Mouse (Mus musculus) gastrocnemius, postnatal 25 days (tissue): ENCODE results near the gene Nfic. TPM values are rescaled to one million over a fixed set of nuclear protein-coding genes. Genes with fewer than 3 reads are reported as not detected.
A peak's percentile ranks its signal among the peaks of the same experiment; 100 is the strongest.

Experiments
- DNase-seq: peaks from one replicate; pipeline ENCODE4 v3.0.0; 2022
- total RNA-seq, 2 experiments: library from RNA; stranded (reverse); gene quantifications; 1 replicate in 1 of 2; 2 replicates in 1 of 2; pipeline ENCODE4 v1.2.3; 2021

Nfic gene
- total RNA-seq, 2 experiments from 2014 or later = 215 to 268 TPM

DNA sequence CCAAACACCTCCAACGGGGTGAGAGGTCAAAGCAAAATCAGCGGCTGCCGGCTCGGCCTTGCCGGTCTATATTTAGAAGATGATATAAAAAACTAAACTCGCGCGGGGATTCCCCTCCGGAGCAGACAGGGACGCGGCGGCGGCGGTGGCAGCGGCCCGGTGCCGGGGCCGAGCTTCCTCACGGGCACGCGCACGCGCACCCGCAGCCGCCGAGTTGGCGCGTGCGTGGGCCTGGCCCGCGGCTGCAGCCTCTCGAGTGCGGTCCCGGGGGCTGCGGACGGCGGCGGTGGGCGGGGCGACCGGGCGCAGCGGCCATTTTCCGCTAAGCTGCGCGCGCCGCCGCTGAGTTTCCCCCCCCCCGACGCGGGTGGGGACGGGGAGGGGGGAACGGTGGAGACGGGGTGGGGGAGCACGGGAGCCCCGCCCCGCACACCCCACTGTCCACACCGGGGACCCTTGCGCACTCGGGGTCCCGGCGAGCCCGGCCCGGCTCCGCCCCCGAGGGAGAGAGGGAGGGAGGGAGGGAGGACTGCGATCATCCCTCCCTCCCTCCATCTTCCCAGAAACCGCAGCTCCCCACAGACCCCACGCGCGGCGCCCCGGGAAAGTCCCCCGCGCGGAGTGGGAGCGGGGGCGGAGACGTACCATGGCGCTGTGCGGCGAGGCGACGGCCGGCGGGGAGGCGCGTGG is 25.1 kb downstream of the Nfic start:
- DNase-seq = peak; percentile 90

GRCm38 (mm10) chr10:81429605-81430061 is 25.8 kb downstream of the Nfic start:
- DNase-seq = peak; percentile 85

DNA sequence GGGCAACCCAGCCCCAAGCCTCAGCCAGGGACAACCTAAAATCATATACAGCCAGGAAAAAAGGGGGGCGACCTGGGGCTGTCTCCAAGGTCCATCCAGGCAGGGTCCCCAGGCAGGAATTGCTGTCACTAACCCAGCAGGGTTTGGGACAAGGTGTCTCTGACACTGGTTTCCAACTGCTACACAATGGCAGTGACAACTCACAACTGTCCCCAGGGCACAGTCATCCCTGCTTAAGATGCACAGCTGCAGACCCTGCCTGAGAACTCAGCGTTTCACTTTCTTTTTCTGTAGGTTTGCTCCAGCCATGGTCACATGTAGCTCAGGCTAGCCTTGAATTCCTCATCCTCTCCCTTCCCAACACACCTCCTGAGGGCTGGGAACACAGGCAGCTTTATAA is 26.3 kb downstream of the Nfic start:
- DNase-seq = peak; percentile 10

DNA sequence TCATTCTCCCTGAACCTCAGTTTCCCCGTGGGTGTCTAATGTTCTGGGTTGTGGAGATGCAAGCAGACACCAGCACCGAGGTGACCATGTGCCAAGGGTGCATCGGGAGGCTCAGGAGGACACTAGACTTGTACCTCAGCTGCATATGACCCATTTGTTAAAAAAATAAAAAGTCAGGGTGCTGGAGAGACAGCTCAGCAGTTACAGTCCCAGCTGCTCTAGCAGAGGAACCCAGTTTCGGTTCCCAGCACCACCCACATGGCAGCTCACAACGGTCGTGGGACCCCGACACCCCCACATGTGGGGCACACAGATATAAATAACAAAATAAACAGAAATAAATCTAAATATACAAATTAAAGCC is 26.9 kb downstream of the Nfic start:
- DNase-seq = no peak

DNA sequence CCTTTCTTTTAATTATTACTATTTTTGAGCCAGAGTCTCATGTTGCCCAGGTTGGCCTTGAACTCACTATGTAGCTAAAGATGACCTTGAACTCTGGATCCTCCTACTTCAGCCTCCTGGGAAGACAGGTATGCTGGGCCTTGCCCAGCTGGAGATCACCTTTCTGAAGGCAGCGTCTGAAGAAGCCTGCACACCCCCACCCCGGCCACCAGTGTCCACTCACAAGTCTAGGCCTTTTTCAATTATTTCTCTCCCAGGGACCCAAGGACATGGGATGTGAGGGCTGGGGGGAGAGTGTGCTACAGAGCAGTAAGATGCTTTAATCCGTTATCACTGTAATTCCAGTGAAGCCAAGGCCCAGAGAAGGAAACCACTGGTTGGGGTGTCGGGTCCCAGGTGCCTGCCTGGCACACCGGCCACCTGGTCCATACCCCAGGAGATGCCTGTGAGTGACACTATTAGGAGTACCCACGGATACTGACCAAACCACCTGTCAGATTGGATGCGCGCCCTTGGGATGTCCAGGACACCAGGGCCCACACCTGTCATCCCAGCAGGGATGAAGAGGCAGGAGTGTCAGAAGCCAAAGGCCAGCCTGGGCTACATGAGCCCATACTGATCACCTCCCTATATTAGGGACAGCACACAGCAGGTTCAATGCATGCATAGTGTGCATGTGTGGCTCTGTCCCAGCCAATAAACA is 27.5 kb downstream of the Nfic start:
- DNase-seq = no peak

DNA sequence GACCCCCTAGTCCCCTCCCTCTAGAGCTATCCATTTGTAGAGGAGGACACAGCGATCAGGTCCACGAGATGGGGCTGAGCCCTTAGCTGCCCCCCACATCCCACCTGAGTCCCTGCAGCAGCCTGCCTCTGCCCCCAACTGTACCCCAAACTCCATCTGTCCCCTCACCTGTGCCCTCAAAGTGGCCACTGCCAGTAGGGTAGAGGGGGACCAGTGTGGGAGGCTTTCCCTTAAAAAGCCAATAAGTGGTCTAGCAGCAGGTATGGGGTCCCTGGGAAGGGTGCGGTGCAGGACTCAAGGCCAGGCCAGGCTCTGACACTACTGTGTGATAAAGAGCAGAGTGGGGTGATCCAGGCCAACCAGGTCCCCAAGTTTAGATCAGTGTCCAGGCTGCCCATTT is 28.1 kb downstream of the Nfic start:
- DNase-seq = no peak

- DNase-seq = peak; percentile 82
Observed at GRCm38 (mm10) chr10:81426897-81427296, 28.5 kb downstream of the Nfic start.

- peak; percentile 69 for DNase-seq
Observed at GRCm38 (mm10) chr10:81426081-81426671, 29.3 kb downstream of the Nfic start.

DNA sequence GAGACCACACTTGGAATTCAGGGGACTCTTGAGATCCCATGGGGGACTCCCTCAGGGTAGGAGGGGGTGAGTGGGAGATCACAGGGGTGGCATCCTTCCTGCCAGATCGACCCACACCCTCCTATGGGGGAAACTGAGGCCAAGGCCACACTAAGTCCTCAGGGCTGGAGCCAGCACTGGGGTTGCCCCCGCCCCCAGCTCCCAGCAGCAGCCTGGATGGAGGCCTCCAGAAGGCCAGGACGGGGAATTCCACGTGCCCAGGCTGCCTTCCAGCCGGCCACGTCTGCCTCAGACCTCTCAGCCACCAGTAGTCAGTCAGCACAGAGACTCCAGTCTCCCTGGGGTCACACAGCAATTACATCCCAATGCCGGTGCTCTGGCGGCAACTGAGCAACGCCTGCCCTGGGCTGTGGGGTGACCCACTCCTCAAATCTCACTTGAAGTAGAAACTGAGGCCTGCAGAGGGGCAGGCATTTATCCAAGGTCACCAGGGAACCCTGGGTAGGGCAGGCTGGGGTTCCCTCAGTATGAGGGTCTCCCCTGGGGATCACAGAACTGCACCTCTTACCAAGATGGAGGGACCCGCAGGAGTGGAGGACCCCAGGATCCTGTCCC is 30.1 kb downstream of the Nfic start:
- peak; percentile 79 for DNase-seq

DNA sequence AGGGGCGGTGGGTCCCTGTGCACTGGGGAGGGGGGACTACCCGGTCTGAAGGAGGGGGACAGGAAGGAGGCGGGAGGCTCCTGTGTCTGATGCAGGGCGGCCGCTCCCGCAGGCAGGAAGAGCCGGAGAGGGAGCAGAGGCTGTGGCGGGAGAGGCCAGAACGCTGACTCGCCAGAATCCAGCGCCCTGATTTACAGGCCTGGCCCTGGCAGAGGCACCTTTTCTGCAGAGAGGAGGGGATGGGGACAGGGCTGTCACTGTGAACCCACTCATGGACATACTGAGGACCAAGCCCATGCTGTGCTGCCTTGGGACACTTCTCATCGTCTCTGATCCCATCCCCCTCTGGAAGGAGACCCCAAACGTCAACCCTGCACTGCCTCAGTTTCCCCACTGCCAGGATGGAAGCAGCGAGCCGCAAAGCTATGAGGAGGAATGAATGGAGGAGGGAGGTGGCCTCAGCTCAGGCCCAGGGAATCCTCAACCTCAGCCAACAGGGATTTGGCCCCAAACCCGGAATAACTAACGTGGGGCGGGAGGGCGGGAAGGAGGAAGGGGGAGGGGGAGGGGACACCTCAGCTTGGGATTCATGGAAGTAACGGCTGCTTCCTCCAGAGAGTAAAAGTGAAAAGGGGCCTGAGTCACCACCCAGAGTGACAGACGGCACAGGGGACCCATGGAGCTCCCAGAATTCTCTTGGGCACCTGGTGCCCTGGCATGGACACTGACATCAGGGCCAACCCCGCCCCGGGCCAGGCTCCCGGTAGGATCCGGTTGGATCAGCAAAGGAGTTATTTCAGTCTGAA is 31.0 kb downstream of the Nfic start:
- peak; percentile 88 for DNase-seq

- peak; percentile 7 for DNase-seq
Observed at GRCm38 (mm10) chr10:81423476-81424245, 31.8 kb downstream of the Nfic start.

GRCm38 (mm10) chr10:81422661-81423217 is 32.7 kb downstream of the Nfic start:
- DNase-seq = no peak

- peak; percentile 65 for DNase-seq
Observed at GRCm38 (mm10) chr10:81422191-81422590, 33.2 kb downstream of the Nfic start.

GRCm38 (mm10) chr10:81421797-81422100 is 33.7 kb downstream of the Nfic start:
- DNase-seq = peak; percentile 85

- DNase-seq = peak; percentile 9
Observed at GRCm38 (mm10) chr10:81421041-81421796, 34.2 kb downstream of the Nfic start.

- peak; percentile 26 for DNase-seq
Observed at GRCm38 (mm10) chr10:81420191-81420767, 35.2 kb downstream of the Nfic start.

DNA sequence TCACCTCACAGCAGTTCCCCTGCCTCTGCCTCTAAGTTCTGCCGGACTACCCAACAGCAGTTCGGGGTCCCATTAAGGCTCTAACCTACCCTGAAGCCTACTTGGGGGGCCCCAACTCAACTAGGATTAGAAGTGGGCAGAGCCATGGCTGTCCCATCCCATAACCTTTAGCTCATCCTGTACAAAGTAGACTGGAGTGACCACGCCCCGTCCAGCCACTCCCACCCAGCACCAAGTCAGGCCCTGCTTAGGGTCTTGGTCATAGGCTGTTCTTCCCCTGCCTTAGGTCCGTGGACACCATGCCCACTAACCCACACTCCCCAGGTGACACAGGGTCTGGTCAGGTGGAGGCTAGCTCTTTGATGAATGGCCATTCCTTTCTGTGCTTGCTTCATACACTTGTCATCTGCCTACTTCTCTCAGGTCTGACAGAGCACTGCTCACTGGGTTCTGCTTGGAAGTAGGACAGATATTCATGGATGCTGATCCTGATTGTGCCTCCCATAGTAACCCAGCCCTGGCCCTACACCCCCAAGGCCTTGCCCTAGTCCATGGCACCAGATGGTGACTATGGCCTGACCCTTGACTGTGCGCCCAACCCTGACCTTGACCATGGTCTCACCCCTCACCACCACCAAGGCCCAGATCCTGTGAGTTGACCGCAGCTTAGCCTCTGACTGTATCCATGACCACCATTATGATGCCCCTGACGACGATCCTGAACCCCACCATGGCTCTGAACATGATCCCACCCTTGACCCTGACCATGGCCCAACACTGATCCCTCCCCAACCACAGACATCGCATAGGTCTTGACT is 36.1 kb downstream of the Nfic start:
- DNase-seq = peak; percentile 13

- peak; percentile 7 for DNase-seq
Observed at GRCm38 (mm10) chr10:81418216-81419070, 37.0 kb downstream of the Nfic start.
